Mouse (Mus musculus) hindbrain, embryonic 10.5 days (tissue): ENCODE measurements at regions not wholly inside any gene's neighbourhood (a gene's known extent, or its start where the extent isn't known, plus 50 kb on each side); places are given as distances from the start of the nearest gene placed in this dataset.

Experiments used
- DNase-seq: peaks from one replicate; pipeline ENCODE4 v3.0.0-alpha.2; 2017; ENCODE audit warnings: low spot score
- H3K27ac ChIP-seq: fragments of 300-500 bp; sonication (generic); 2 replicates; pipeline ENCODE4 v1.5.1; 2016; ENCODE audit warnings: mild to moderate bottlenecking, moderate library complexity
- H3K27me3 ChIP-seq: fragments of 300-500 bp; sonication (generic); 2 replicates; pipeline ENCODE4 v1.6.1; 2016; ENCODE audit warnings: mild to moderate bottlenecking; ENCODE audit not compliant: poor library complexity, insufficient read depth, severe bottlenecking
- H3K36me3 ChIP-seq: fragments of 300-500 bp; sonication (generic); 2 replicates; pipeline ENCODE4 v1.6.1; 2016; ENCODE audit warnings: mild to moderate bottlenecking, moderate library complexity
- H3K4me1 ChIP-seq: fragments of 300-500 bp; sonication (generic); replicated peaks from 2 replicates; pipeline ENCODE4 v1.6.1; 2016; ENCODE audit warnings: mild to moderate bottlenecking
- H3K4me3 ChIP-seq: fragments of 300-500 bp; sonication (generic); 2 replicates; pipeline ENCODE4 v1.5.1; 2016; ENCODE audit warnings: mild to moderate bottlenecking, moderate library complexity
- H3K9me3 ChIP-seq: fragments of 300-500 bp; sonication (generic); 2 replicates; pipeline ENCODE4 v1.6.1; 2016; ENCODE audit warnings: mild to moderate bottlenecking, moderate library complexity
- WGBS: fragments of 180-500 bp; shearing (Covaris S2); methylation state at CpG from one replicate; pipeline ENCODE4 v1.1.7; 2016; 5-methylcytosine and 5-hydroxymethylcytosine counted together

- Histone ChIP-seq H3K4me1 (peaks cover 16% of the 10 kb centered on the region), H3K36me3 (no peaks in the 10 kb centered on the region), H3K27me3 (no peaks in the 10 kb centered on the region), H3K27ac (peak overlapping the region; percentile 69), H3K9me3 (no peaks in the 10 kb centered on the region), H3K4me3 (no peak overlapping the region)
- WGBS: 29% methylated on average over 2 of the region's 2 CpGs
- peak; percentile 24 for DNase-seq
Observed at GRCm38 (mm10) chr5:26206766-26207122, 50.7 kb upstream of the Gm7361 start.

GRCm38 (mm10) chr5:26206066-26206765 is 51.3 kb upstream of the Gm7361 start:
- Histone ChIP-seq H3K4me3 (no peak overlapping the region), H3K36me3 (no peaks in the 10 kb centered on the region), H3K4me1 (peaks cover 16% of the 10 kb centered on the region), H3K27me3 (no peaks in the 10 kb centered on the region), H3K27ac (peak overlapping the region; percentile 62), H3K9me3 (no peaks in the 10 kb centered on the region)
- DNase-seq: no peak
- 61% methylated on average over 6 of the region's 6 CpGs for WGBS

- Histone ChIP-seq H3K4me3 (no peak overlapping the region), H3K27me3 (no peaks in the 10 kb centered on the region), H3K4me1 (peaks cover 14% of the 10 kb centered on the region), H3K9me3 (no peaks in the 10 kb centered on the region), H3K36me3 (no peaks in the 10 kb centered on the region), H3K27ac (no peak overlapping the region)
- 88% methylated on average over 6 of the region's 6 CpGs for WGBS
- DNase-seq: no peak
Observed at GRCm38 (mm10) chr5:26202471-26202870, 55.0 kb upstream of the Gm7361 start.

GRCm38 (mm10) chr5:26189377-26189776 is 68.1 kb upstream of the Gm7361 start:
- WGBS: 18% methylated on average over 5 of the region's 5 CpGs
- no peaks in the 10 kb centered on the region for H3K27me3 ChIP-seq
- H3K4me1 ChIP-seq: peaks cover 3% of the 10 kb centered on the region; the same call in 1 of the 2 replicates
- peak; percentile 35 for DNase-seq
- no peak overlapping the region for H3K4me3 ChIP-seq
- no peaks in the 10 kb centered on the region for H3K36me3 ChIP-seq
- no peak overlapping the region for H3K27ac ChIP-seq
- H3K9me3 ChIP-seq: no peaks in the 10 kb centered on the region

- Histone ChIP-seq H3K4me3 (no peak overlapping the region), H3K27me3 (no peaks in the 10 kb centered on the region), H3K27ac (no peak overlapping the region), H3K9me3 (no peaks in the 10 kb centered on the region), H3K4me1 (peaks cover 3% of the 10 kb centered on the region; the same call in 1 of the 2 replicates), H3K36me3 (no peaks in the 10 kb centered on the region)
- 70% methylated on average over 8 of the region's 8 CpGs for WGBS
- no peak for DNase-seq
Observed at GRCm38 (mm10) chr5:26187212-26187611, 66.0 kb upstream of the Gm10220 start.

- no peaks in the 10 kb centered on the region for H3K9me3 ChIP-seq
- peaks cover 3% of the 10 kb centered on the region; the same call in 1 of the 2 replicates for H3K4me1 ChIP-seq
- H3K36me3 ChIP-seq: no peaks in the 10 kb centered on the region
- WGBS: 16% methylated on average over 5 of the region's 5 CpGs
- H3K4me3 ChIP-seq: no peak overlapping the region
- DNase-seq: no peak
- no peak overlapping the region for H3K27ac ChIP-seq
- H3K27me3 ChIP-seq: no peaks in the 10 kb centered on the region
Observed at GRCm38 (mm10) chr5:26185417-26185816, 64.2 kb upstream of the Gm10220 start.

- H3K9me3 ChIP-seq: no peaks in the 10 kb centered on the region
- 86% methylated on average over 2 of the region's 2 CpGs for WGBS
Observed at GRCm38 (mm10) chr5:26176064-26176463, 54.8 kb upstream of the Gm10220 start.

GRCm38 (mm10) chr5:26171662-26172384 is 50.6 kb upstream of the Gm10220 start:
- Histone ChIP-seq H3K4me3 (no peak overlapping the region), H3K9me3 (no peaks in the 10 kb centered on the region), H3K36me3 (no peaks in the 10 kb centered on the region), H3K4me1 (no peaks in the 10 kb centered on the region), H3K27ac (no peak overlapping the region), H3K27me3 (no peaks in the 10 kb centered on the region)
- 75% methylated on average over 5 of the region's 5 CpGs for WGBS
- DNase-seq: no peak

More at GRCm38 (mm10) chr5:26176064-26176463, 54.8 kb upstream of the Gm10220 start:
- DNase-seq: no peak
- Histone ChIP-seq H3K27me3 (no peaks in the 10 kb centered on the region), H3K4me1 (no peaks in the 10 kb centered on the region), H3K4me3 (no peak overlapping the region), H3K27ac (no peak overlapping the region), H3K36me3 (no peaks in the 10 kb centered on the region)

- no peaks in the 10 kb centered on the region for H3K27me3 ChIP-seq
- H3K4me3 ChIP-seq: no peak overlapping the region
- no peaks in the 10 kb centered on the region for H3K4me1 ChIP-seq
- H3K9me3 ChIP-seq: no peaks in the 10 kb centered on the region
- DNase-seq: no peak
- no peak overlapping the region for H3K27ac ChIP-seq
- no peaks in the 10 kb centered on the region for H3K36me3 ChIP-seq
- WGBS: 86% methylated on average over 4 of the region's 4 CpGs
Observed at GRCm38 (mm10) chr5:26170717-26171500, 49.7 kb upstream of the Gm10220 start.
